Mouse (Mus musculus) left cerebral cortex, adult 11 months (tissue): ENCODE measurements around the gene Slc25a36.

Experiments
- DNase-seq: peaks from one replicate; pipeline ENCODE4 v3.0.0; 2022; ENCODE audit warnings: low spot score

The Slc25a36 gene

DNA sequence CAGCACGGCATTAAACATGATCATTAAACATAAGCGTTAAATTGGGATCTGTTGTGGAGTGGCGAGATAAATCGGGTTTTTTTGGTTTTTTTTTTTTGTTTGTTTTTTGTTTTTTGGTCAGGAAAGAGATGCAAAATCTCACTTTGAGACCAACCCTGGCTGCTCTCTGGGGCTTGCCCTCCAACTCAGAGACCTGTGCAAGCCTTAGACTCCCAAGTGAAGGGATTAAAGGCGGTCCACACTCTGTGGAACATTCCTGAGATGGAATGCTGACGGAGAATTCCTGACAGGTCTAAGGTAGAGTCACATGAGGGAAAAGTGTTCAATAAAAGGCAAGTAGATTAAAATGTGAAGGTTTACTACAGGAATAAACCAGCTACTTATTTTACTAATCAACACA, 549 bp upstream of the Slc25a36 start:
- no peak for DNase-seq

DNA sequence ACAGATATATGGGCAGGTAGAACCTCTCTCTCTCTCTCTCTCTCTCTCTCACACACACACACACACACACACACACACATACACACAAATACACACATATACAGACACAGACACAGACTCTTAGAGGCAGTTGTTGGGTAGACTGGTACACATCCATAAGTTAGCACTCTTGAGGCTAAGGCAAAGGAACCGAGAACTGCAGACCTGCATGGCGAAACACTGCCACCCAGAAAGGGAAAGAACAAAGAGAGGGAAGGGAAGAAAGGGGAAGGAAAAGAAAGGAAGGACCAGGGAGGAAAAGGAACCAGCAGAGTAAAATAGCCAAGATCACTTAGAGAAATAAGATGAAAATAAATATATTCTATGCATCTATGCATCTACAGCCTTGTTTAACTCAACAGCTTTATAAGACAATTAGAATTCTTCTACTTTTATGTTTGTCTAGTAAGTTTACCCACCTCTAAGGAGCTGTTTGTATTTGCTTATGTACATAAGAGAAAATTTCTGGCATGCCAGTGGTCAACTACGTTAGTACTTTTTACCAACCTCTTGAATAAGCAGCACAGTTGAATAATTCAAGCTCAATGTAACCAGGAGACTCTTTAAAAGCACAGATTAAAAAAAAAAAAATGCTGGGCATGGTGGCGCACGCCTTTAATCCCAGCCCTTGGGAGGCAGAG, 4.3 kb downstream of the Slc25a36 start:
- no peak for DNase-seq

DNA sequence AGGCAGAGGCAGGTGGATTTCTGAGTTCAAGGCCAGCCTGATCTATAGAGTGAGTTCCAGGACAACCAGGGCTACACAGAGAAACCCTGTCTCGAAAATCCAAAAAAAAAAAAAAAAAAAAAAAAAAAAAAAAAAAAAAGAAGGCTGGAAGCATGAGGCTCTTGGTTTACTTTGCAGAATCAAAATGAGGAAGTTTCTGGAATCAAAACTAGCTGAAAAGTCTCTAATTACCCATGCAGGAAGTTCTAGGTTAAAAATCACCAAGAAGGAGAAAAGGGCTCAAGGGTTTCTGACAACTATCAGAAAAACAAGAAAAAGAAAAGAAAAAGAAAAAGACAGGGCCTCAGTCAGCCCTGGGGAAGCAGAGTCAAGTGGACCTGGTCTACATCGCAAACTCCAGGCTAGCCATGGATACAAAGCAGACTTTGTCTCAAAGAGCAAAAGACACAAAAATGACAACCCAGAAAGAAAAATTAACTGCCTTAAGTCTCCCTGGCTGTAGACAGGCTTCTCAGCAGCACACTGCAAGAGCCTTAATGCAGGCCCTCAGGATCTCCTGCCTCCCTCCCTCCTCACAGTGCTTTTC, 5.5 kb downstream of the Slc25a36 start:
- DNase-seq: no peak

DNA sequence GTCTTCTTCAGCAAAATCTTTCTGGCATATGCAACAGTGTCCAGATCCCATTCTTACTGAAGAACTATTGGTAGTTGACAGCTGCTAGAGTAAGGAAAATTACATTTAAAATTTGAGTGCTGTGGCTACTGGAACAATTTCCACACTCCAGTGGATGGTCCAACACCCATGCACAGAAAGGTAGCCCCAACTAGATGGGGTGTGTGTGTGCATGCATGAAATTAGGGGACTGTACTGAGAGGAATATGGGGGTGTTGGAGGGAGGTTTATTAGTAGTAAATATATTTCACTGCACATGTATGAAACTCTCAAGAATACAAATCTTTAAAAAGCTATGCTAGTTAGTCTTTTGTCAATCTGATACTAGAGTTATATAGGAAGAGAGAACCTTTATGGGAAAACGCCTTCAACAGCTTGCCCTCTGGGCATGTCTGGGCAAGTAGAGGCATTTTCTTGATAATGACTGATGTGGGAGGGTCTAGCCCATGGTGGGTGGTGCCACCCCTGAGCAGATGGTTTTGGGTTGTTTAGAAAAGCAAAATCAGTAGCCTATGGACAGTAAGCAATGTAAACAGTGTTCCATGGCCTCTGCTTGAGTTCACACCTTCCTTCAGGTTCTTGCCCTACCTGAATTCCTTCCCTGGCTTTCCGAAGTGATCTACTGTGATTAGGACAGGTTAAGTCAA, 7.4 kb downstream of the Slc25a36 start:
- DNase-seq: no peak

- DNase-seq: no peak
These were observed 12.0 kb downstream of the Slc25a36 start for GRCm38 (mm10) chr9:97098985-97099384.

GRCm38 (mm10) chr9:97096180-97096579, 14.8 kb downstream of the Slc25a36 start:
- no peak for DNase-seq

DNA sequence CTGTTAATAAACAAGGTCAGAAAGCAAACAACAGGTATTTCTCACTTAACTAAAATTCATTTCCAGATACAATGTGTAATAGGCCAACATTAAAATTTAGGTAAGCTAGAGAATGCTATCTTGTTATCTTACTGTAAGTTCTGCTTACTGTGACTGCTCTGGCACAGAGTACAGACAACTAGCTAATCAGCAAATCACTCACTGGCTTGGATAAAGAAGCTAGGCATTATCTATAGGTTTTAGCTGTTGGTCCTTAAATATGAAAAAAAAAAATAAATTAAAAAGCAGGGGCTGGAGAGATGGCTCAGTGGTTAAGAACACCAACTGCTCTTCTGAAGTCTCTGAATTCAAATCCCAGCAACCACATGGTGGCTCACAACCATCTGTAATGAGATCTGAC, 23.1 kb downstream of the Slc25a36 start:
- no peak for DNase-seq

GRCm38 (mm10) chr9:97084628-97085027, 26.3 kb downstream of the Slc25a36 start:
- no peak for DNase-seq

GRCm38 (mm10) chr9:97081106-97081862, 29.7 kb downstream of the Slc25a36 start:
- DNase-seq: no peak

GRCm38 (mm10) chr9:97069911-97070310, 41.0 kb downstream of the Slc25a36 start:
- no peak for DNase-seq

DNA sequence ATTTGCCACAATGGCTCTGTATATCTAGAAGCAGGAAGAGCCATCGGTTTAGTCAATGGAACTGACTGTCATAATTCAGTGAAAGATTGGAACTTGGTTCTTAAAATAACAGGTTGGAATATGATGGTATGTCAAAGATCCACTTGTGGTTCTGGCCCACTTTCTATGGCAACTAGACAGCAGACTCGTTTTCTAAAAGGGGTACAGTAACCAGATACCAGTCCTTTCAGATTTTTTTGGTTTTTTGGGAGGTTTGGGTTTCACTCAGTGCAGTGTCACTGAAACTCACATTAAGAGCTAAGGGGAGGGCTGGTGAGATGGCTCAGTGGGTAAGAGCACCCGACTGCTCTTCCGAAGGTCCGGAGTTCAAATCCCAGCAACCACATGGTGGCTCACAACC, 41.5 kb downstream of the Slc25a36 start:
- DNase-seq: no peak

- DNase-seq: peak; percentile 73
These were observed 42.5 kb downstream of the Slc25a36 start for GRCm38 (mm10) chr9:97068201-97069095.

DNA sequence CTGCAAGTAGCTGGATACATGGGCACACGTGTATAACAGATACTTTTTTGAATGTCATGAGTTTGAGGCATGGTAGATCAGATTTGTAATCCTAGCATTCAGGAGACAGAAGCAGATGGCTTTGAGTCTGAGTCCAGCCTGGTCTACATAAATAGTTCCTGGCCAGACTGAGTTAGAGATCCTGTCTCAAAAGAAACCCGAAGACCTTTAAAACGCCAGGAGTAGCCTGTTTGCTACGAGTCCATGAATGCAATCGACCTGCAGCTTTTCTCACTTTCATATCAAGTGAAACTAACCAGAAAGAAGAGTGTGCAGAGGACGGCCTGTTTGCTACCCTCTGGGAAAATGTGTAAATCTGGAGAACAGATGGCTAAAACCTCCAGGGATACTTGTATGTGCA, 43.2 kb downstream of the Slc25a36 start:
- no peak for DNase-seq

GRCm38 (mm10) chr9:97065885-97066284, 45.1 kb downstream of the Slc25a36 start:
- no peak for DNase-seq

DNA sequence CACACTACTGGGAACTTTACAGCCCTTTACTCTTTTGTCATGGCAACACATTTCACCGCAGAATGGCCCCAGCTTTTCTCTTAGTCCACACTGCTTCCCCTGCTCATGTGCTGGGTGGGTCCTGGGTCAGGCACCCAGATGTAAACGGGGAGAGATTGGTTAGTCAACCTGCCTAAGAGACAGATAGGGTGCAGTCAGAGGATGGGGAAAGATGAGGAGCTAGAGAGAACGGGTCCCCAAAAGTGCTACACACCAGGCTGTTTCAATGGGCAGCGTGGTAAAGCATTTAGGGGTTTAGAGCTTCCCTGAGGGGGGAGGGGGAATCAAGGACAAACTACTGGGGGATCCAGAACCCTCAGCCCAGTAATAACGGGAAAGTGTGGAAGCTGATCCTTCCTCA, 45.7 kb downstream of the Slc25a36 start:
- DNase-seq: no peak

DNA sequence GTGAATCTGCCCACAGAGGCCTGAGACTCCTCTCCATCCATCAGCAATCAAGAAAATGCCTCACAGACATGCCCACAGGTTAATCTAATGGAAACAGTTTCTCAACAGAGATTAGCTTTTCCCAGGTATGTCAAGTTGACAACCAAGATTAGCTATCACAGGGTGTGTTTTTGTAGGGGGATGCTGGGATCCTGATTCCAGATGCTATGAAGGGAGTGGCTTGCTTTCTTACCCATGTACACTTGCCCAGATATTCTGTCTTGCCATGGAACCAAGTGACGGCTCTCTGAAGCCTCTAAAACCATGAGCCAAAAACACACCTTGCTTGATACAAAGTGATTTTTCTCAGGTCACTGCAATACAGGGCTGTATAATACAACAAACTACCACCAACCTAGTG, 46.8 kb downstream of the Slc25a36 start:
- DNase-seq: no peak

DNA sequence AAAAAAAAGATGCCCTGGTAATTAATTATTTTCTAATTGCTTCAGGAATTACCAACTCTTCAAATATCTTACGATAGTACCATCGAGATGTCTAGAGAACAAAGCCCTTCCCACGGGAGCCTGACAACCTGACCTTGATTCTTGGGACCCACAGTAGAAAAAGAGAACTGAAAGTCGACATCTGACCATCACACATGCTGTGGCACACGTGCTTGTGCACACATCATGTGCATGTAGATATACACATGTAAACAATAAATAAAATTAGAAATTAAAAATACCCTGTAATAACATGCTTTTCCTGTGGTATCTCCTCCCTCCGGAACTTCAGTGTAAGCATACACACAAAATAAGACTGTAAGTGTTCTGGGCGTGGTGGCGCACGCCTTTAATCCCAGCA, 49.3 kb downstream of the Slc25a36 start:
- no peak for DNase-seq

DNA sequence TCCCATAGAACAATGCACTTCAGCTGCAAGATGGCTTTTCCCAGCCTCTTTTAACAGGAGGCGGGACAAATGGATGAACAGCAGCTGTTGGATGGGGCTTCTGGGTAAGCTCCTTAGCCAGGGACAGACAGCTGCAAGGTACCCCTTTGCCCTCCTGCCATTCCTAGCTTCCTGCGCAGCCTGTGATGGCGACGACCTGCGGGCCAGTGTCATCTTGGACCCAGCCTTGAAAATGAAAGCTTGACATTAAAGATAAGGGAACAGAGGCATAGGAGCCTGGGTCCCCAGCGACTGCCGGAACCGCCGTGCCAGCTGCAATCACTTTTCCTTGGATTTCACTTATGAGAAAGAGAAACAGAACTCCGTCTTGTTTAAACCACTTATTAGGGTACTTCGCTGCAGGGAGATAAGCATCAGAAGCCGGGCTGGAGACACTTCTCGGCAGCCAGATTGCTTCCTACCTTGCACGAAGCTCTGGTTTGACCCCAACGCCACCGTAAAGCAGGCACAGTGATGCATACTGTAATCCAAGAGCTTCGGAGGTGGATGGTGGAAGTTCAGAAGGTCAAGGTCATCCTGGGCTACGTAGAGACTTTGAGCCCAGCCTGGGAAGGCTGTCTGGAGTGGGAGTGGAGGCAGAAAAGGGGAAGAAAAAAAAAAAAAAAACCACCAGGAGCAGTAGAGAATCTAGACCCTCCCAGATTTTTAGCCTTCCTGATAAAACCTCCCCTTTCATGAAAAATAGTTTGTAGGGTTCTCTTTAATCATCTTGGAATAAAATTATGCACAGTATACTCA, 54.2 kb downstream of the Slc25a36 start:
- DNase-seq: no peak

GRCm38 (mm10) chr9:97055906-97056305, 55.1 kb downstream of the Slc25a36 start:
- DNase-seq: no peak

- no peak for DNase-seq
These were observed 59.8 kb downstream of the Slc25a36 start for GRCm38 (mm10) chr9:97051176-97051575.

DNA sequence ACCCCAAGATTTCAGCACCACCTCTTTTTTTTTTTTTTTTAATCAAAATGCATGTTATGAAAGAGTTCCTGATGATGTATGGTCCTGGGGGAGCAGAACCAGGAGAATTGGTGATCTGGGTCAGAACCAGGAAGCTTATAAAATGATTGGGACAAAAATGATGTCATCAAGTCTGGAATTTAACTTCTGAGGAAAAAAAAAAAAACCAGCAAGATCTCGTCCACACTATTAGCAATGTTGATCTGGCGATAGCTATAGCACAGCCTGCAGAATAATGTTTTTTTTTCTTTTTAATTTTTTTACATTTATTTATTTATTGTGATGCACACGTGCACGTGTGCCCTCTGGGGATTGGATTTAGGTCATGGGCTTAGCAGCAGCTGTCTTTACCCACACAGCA, 64.7 kb downstream of the Slc25a36 start:
- DNase-seq: no peak
